Mouse (Mus musculus) MEL (cell line): ENCODE measurements around the gene Tmtc2. TPM values are rescaled to one million over a fixed set of nuclear protein-coding genes. Genes with fewer than 3 reads are reported as not detected.

Experiments
- DNase-seq: peaks from one replicate; pipeline ENCODE4 v3.0.0; 2011; ENCODE audit warnings: low read depth, low spot score
- H3K27ac ChIP-seq: 2 replicates; pipeline ENCODE4 v1.5.1; 2012; ENCODE audit warnings: low read depth, mild to moderate bottlenecking, control low read depth, low read length, moderate library complexity; ENCODE audit not compliant: control insufficient read depth
- H3K27me3 ChIP-seq, 2 experiments: fragments of 150-350 bp in 1 of 2; sonication (generic) in 1 of 2; 2 replicates each; pipeline ENCODE4 v1.6.1; 2012; ENCODE audit warnings: low read length in 2 of 2, mild to moderate bottlenecking in 2 of 2, improper control_type of control experiment in 1 of 2, moderate library complexity in 1 of 2; ENCODE audit not compliant: insufficient read depth in 2 of 2, control insufficient read depth in 1 of 2
- H3K36me3 ChIP-seq, 2 experiments: 2 replicates each; pipeline ENCODE4 v1.6.1; 2012 to 2014; ENCODE audit warnings: low read length in 2 of 2, improper control_type of control experiment in 1 of 2, inconsistent platforms in 1 of 2, mild to moderate bottlenecking in 1 of 2; ENCODE audit not compliant: insufficient read depth in 2 of 2, control insufficient read depth in 1 of 2
- H3K4me1 ChIP-seq, 2 experiments: fragments of 150-350 bp in 1 of 2; sonication (generic) in 1 of 2; 2 replicates each; pipeline ENCODE4 v1.6.1; 2012; ENCODE audit warnings: low read length in 2 of 2, improper control_type of control experiment in 1 of 2, mild to moderate bottlenecking in 1 of 2; ENCODE audit not compliant: insufficient read depth in 2 of 2, control insufficient read depth in 1 of 2
- H3K4me3 ChIP-seq, 2 experiments: fragments of 150-350 bp in 1 of 2; sonication (generic) in 1 of 2; 2 replicates each; pipeline ENCODE4 v1.5.1; 2012; ENCODE audit warnings: low read depth in 2 of 2, low read length in 2 of 2, mild to moderate bottlenecking in 2 of 2, moderate library complexity in 2 of 2, control low read depth in 1 of 2, improper control_type of control experiment in 1 of 2; ENCODE audit not compliant: control insufficient read depth in 1 of 2, insufficient read depth in 1 of 2
- H3K79me2 ChIP-seq: 2 replicates; pipeline ENCODE4 v1.6.1; 2012; ENCODE audit warnings: mild to moderate bottlenecking, low read length, moderate library complexity; ENCODE audit not compliant: control insufficient read depth, poor library complexity, insufficient read depth
- H3K9ac ChIP-seq: 2 replicates; pipeline ENCODE4 v1.6.1; 2012; ENCODE audit warnings: low read depth, mild to moderate bottlenecking, control low read depth, low read length, moderate library complexity; ENCODE audit not compliant: control insufficient read depth, poor library complexity, severe bottlenecking
- H3K9me3 ChIP-seq: fragments of 150-350 bp; sonication (generic); replicated peaks from 2 replicates; pipeline ENCODE4 v1.6.1; 2012; ENCODE audit warnings: mild to moderate bottlenecking, low read length, improper control_type of control experiment, moderate library complexity; ENCODE audit not compliant: insufficient read depth
- CHD1 ChIP-seq: IDR thresholded peaks from 2 replicates; pipeline ENCODE4 v1.6.1; 2012; ENCODE audit warnings: low read depth, mild to moderate bottlenecking, inconsistent platforms, low read length, improper control_type of control experiment
- CHD2 ChIP-seq: IDR thresholded peaks from 2 replicates; pipeline ENCODE4 v1.6.1; 2011; ENCODE audit warnings: low read length, improper control_type of control experiment
- E2F4 ChIP-seq: IDR thresholded peaks from 2 replicates; pipeline ENCODE4 v1.6.1; 2011; ENCODE audit warnings: low read depth, low read length, improper control_type of control experiment, borderline replicate concordance
- EP300 ChIP-seq, 2 experiments: IDR thresholded peaks; 2 replicates each; pipeline ENCODE4 v1.6.1; 2011; ENCODE audit warnings: improper control_type of control experiment in 2 of 2, low read length in 2 of 2, low read depth in 1 of 2, mild to moderate bottlenecking in 1 of 2
- ETS1 ChIP-seq: IDR thresholded peaks from 2 replicates; pipeline ENCODE4 v1.6.1; 2012; ENCODE audit warnings: low read depth, mild to moderate bottlenecking, inconsistent platforms, low read length, improper control_type of control experiment, moderate library complexity
- GATA1 ChIP-seq: IDR thresholded peaks from 2 replicates; pipeline ENCODE4 v1.6.1; 2011; ENCODE audit warnings: low read depth, low read length, improper control_type of control experiment
- JUND ChIP-seq: IDR thresholded peaks from 2 replicates; pipeline ENCODE4 v1.6.1; 2011; ENCODE audit warnings: low read depth, mild to moderate bottlenecking, improper control_type of control experiment, low read length
- KAT2A ChIP-seq: conservative IDR thresholded peaks from 2 replicates; pipeline ENCODE4 v1.6.1; 2012; ENCODE audit warnings: low read depth, low read length, improper control_type of control experiment, inconsistent platforms
- MAFK ChIP-seq: IDR thresholded peaks from 2 replicates; pipeline ENCODE4 v1.6.1; 2011; ENCODE audit warnings: low read depth, mild to moderate bottlenecking, low read length, improper control_type of control experiment, borderline replicate concordance
- MYB ChIP-seq: IDR thresholded peaks from 2 replicates; pipeline ENCODE4 v1.6.1; 2011; ENCODE audit warnings: mild to moderate bottlenecking, low read depth, low read length, improper control_type of control experiment
- NELFE ChIP-seq: IDR thresholded peaks from 2 replicates; pipeline ENCODE4 v1.6.1; 2011; ENCODE audit warnings: low read depth, low read length, improper control_type of control experiment
- NRF1 ChIP-seq: IDR thresholded peaks from 2 replicates; pipeline ENCODE4 v1.6.1; 2014; ENCODE audit warnings: low read depth, mild to moderate bottlenecking, inconsistent platforms, low read length, improper control_type of control experiment, moderate library complexity; ENCODE audit not compliant: poor library complexity, insufficient read depth, severe bottlenecking
- POLR2A ChIP-seq, 2 experiments: IDR thresholded peaks; 2 replicates each; pipeline ENCODE4 v1.6.1; 2011 to 2012; ENCODE audit warnings: low read length in 2 of 2, mild to moderate bottlenecking in 2 of 2, control low read depth in 1 of 2, improper control_type of control experiment in 1 of 2, low read depth in 1 of 2, moderate library complexity in 1 of 2; ENCODE audit not compliant: control insufficient read depth in 1 of 2, insufficient read depth in 1 of 2, poor library complexity in 1 of 2
- POLR2AphosphoS2 ChIP-seq: IDR thresholded peaks from 2 replicates; pipeline ENCODE4 v1.6.1; 2011; ENCODE audit warnings: low read length, improper control_type of control experiment
- POLR2AphosphoS5 ChIP-seq: IDR thresholded peaks from 2 replicates; pipeline ENCODE4 v1.6.1; 2012; ENCODE audit warnings: low read depth, borderline replicate concordance, mild to moderate bottlenecking, inconsistent platforms, low read length, moderate library complexity, mixed read lengths
- RAD21 ChIP-seq: IDR thresholded peaks from 2 replicates; pipeline ENCODE4 v1.6.1; 2011; ENCODE audit warnings: mild to moderate bottlenecking, low read depth, low read length, improper control_type of control experiment
- RCOR1 ChIP-seq: IDR thresholded peaks from 2 replicates; pipeline ENCODE4 v1.6.1; 2012; ENCODE audit warnings: low read depth, mild to moderate bottlenecking, inconsistent platforms, low read length, improper control_type of control experiment
- SMC3 ChIP-seq: IDR thresholded peaks from 2 replicates; pipeline ENCODE4 v1.6.1; 2011; ENCODE audit warnings: low read depth, low read length, improper control_type of control experiment
- TAL1 ChIP-seq: IDR thresholded peaks from 2 replicates; pipeline ENCODE4 v1.6.1; 2012; ENCODE audit warnings: mild to moderate bottlenecking, inconsistent platforms, low read length, moderate library complexity, mixed read lengths
- TBP ChIP-seq: IDR thresholded peaks from 2 replicates; pipeline ENCODE4 v1.8.0; 2011; ENCODE audit warnings: low read depth, low read length, improper control_type of control experiment
- TCF12 ChIP-seq: IDR thresholded peaks from 2 replicates; pipeline ENCODE4 v1.6.1; 2014; ENCODE audit warnings: low read depth, mild to moderate bottlenecking, inconsistent platforms, low read length, improper control_type of control experiment, moderate library complexity
- UBTF ChIP-seq: IDR thresholded peaks from 2 replicates; pipeline ENCODE4 v1.6.1; 2012; ENCODE audit warnings: low read depth, mild to moderate bottlenecking, inconsistent platforms, low read length, improper control_type of control experiment, moderate library complexity, borderline replicate concordance; ENCODE audit not compliant: insufficient read depth
- USF2 ChIP-seq, 2 experiments: IDR thresholded peaks; 2 replicates each; pipeline ENCODE4 v1.6.1; 2011 to 2012; ENCODE audit warnings: improper control_type of control experiment in 2 of 2, low read length in 2 of 2, borderline replicate concordance in 1 of 2, inconsistent platforms in 1 of 2, low read depth in 1 of 2, mild to moderate bottlenecking in 1 of 2; ENCODE audit not compliant: insufficient read depth in 1 of 2
- ZC3H11A ChIP-seq: IDR thresholded peaks from 2 replicates; pipeline ENCODE4 v1.6.1; 2012; ENCODE audit warnings: low read depth, mild to moderate bottlenecking, inconsistent platforms, low read length, improper control_type of control experiment
- ZKSCAN1 ChIP-seq: IDR thresholded peaks from 2 replicates; pipeline ENCODE4 v1.6.1; 2012; ENCODE audit warnings: low read depth, mild to moderate bottlenecking, inconsistent platforms, low read length, improper control_type of control experiment, moderate library complexity
- ZNF384 ChIP-seq: IDR thresholded peaks from 2 replicates; pipeline ENCODE4 v1.6.1; 2012; ENCODE audit warnings: low read depth, mild to moderate bottlenecking, inconsistent platforms, low read length, improper control_type of control experiment
- polyA plus RNA-seq, 2 experiments: library from polyadenylated mRNA; stranded (reverse) in 1 of 2; unstranded in 1 of 2; fragments of >175 nt in 1 of 2; fragments of >200 nt in 1 of 2; gene quantifications; 2 replicates each; pipeline versions ENCODE4 v1.2.1 to v1.2.4; 2012; ENCODE audit warnings: low replicate concordance in 2 of 2, low read depth in 1 of 2; ENCODE audit not compliant: insufficient read length in 2 of 2, insufficient read depth in 1 of 2, missing spikeins in 1 of 2
- total RNA-seq: library from RNA; depleted of rRNA; stranded (reverse); fragments of 300-350 nt; gene quantifications from 2 replicates; pipeline ENCODE4 v1.2.3, GENCODE M21; 2012

The Tmtc2 gene
- total and polyA plus RNA-seq, 3 experiments: not detected

DNA sequence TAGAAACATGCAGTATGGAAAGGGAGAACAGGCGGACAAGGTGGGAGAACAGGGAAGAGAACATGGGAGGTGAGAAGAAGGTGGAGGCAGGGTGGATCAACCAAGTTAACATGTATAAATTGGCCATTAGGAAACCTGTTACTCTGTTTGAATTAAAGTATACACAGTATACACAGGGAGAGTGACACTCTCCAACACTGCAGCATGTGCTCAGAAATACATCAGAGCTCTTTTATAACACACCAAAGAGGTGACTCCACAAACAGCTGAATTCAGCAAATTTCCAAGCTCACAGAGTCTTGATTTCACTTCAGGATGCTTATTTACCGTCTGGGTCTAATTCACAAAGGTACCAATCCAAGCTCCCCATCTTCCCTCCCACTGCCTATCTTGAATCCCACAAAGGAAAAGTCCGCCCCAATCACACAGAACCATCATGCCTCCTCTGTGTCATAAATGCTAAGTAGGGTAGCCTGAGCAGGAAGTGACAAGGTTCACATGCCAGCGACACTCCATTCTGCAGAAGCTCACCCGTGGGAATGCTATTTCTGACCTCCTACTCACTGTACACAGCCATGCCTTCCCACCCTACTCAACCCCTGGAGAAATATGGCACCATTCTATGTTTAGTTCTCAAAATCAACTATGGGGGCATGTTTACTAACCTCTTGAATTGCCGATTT, 17.2 kb downstream of the Tmtc2 start:
- no peak overlapping the region for H3K9ac ChIP-seq
- no peak overlapping the region for H3K4me3 ChIP-seq
- H3K27me3 ChIP-seq: no peaks in the 10 kb centered on the region
- H3K27ac ChIP-seq: no peak overlapping the region
- TF ChIP-seq SMC3: no peak
- TF ChIP-seq RCOR1: no peak
- TF ChIP-seq MYB: no peak
- TF ChIP-seq POLR2A (IDR thresholded peaks at IDR 0.05; ENCODE audit: control insufficient read depth in 1 of 2, insufficient read depth in 1 of 2, low read depth in 1 of 2, low read length in 2 of 2, poor library complexity in 1 of 2): no peak
- TF ChIP-seq ZC3H11A: no peak
- TF ChIP-seq ZNF384: no peak
- no peak for TF ChIP-seq ETS1
- no peak for TF ChIP-seq GATA1
- no peak for TF ChIP-seq USF2 (IDR thresholded peaks at IDR 0.05; ENCODE audit: borderline replicate concordance in 1 of 2, insufficient read depth in 1 of 2, low read depth in 1 of 2, low read length in 2 of 2)
- no peak for DNase-seq
- H3K9me3 ChIP-seq: no peaks in the 10 kb centered on the region
- H3K4me1 ChIP-seq: no peaks in the 10 kb centered on the region
- no peaks in the 10 kb centered on the region for H3K79me2 ChIP-seq
- H3K36me3 ChIP-seq: no peaks in the 10 kb centered on the region

DNA sequence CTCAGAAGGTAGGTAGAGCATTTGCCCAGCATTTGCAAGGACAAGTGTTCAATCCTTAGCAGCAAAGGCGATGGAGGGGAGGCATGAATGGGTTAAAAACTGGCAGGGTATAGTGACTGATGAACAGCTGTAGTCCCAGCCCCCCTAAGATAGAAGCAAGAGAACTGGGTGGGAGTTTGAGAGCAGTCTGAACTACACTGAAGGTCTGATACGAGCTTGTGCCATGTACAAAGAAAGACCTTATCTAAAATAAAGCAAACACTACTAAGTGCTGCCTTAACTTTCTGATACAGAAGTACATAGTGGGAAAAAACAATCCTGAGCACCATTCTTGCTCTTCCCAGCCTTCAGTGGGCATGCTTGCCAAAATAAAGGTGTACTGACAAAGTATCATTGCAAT, 20.1 kb downstream of the Tmtc2 start:
- no peak for DNase-seq

DNA sequence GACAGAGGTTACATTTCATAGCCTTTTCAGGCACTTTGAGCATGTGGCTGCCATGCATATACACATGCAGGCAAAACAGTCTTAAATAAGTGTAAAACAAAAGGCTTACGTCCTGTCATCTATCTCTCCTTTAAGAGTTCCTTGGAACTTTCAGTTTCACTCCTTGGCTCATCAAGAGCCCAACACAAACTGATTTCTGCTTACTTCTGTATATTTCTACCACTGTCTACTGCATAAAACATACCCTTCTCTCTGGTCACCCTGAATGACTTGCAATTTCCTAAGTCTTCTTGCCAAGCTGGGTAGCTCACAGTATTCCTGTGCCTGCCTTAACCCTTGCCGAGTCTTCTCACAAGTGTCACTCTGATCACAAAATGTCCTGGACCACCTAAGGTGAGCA, 26.2 kb downstream of the Tmtc2 start:
- Histone ChIP-seq H3K4me1 (no peaks in the 10 kb centered on the region), H3K27ac (no peak overlapping the region), H3K79me2 (no peaks in the 10 kb centered on the region), H3K27me3 (no peaks in the 10 kb centered on the region), H3K4me3 (no peak overlapping the region), H3K9me3 (no peaks in the 10 kb centered on the region), H3K9ac (no peak overlapping the region), H3K36me3 (no peaks in the 10 kb centered on the region)
- no peak for TF ChIP-seq POLR2AphosphoS2
- no peak for TF ChIP-seq UBTF
- TF ChIP-seq MAFK: no peak
- TF ChIP-seq NRF1: no peak
- TF ChIP-seq EP300 (IDR thresholded peaks at IDR 0.05; ENCODE audit: low read depth in 1 of 2, low read length in 2 of 2): no peak
- TF ChIP-seq ZNF384: no peak
- TF ChIP-seq JUND: no peak
- no peak for TF ChIP-seq POLR2AphosphoS5
- DNase-seq: no peak

More for the DNA sequence above, 20.1 kb downstream of the Tmtc2 start:
- no peak overlapping the region for H3K9ac ChIP-seq
- H3K36me3 ChIP-seq: no peaks in the 10 kb centered on the region
- no peak overlapping the region for H3K27ac ChIP-seq
- H3K27me3 ChIP-seq: no peaks in the 10 kb centered on the region
- H3K4me3 ChIP-seq: no peak overlapping the region
- H3K9me3 ChIP-seq: no peaks in the 10 kb centered on the region
- H3K79me2 ChIP-seq: no peaks in the 10 kb centered on the region
- no peaks in the 10 kb centered on the region for H3K4me1 ChIP-seq
- no peak for TF ChIP-seq ZKSCAN1
- no peak for TF ChIP-seq CHD2
- no peak for TF ChIP-seq RAD21
- no peak for TF ChIP-seq KAT2A
- TF ChIP-seq CHD1: no peak
- TF ChIP-seq NELFE: no peak
- TF ChIP-seq MAFK: no peak
- no peak for TF ChIP-seq NRF1
- TF ChIP-seq TAL1: no peak
- no peak for TF ChIP-seq POLR2AphosphoS5
- TF ChIP-seq TCF12: no peak
- no peak for TF ChIP-seq E2F4
- no peak for TF ChIP-seq ETS1
- no peak for TF ChIP-seq UBTF
- TF ChIP-seq TBP: no peak
- no peak for TF ChIP-seq POLR2AphosphoS2
- TF ChIP-seq, all 39 proteins: peak for 0
